Mouse (Mus musculus) cerebellum, adult 8-10 months (tissue): ENCODE results near the gene Gm49393.
"Not testable (repeated sequence)": the region's sequence is repeated elsewhere in the genome, so short reads cannot be mapped to it uniquely, and the experiment has no call there.

Experiments used
- DNase-seq: peaks from one replicate; pipeline ENCODE4 v3.0.0; 2022

Gm49393 gene

GRCm38 (mm10) chr13:60935490-60935889 is at the start of gene Gm49393:
TSS of gene Gm49393 (minus strand) at chr13:60935590.
- not testable (repeated sequence) for DNase-seq

- not testable (repeated sequence) for DNase-seq
Measured at GRCm38 (mm10) chr13:60972319-60972718, 36.9 kb upstream of the Gm49393 start.

- DNase-seq, result not testable (repeated sequence)
Measured at GRCm38 (mm10) chr13:60963985-60964384, 28.6 kb upstream of the Gm49393 start.

- no peak for DNase-seq
Measured at GRCm38 (mm10) chr13:60961706-60962105, 26.3 kb upstream of the Gm49393 start.

- not testable (repeated sequence) for DNase-seq
Measured at GRCm38 (mm10) chr13:60941884-60942283, 6.5 kb upstream of the Gm49393 start, which contains the start of gene Tpbpa. TSS of gene Tpbpa (minus strand) at chr13:60941984.

- DNase-seq, result no peak
Measured at GRCm38 (mm10) chr13:60936500-60936901, 1.1 kb upstream of the Gm49393 start, which contains the start of the genes Gm49391 and Ctla2a. TSS of gene Gm49391 (minus strand) at chr13:60936571. TSS of gene Ctla2a (minus strand) at chr13:60936625.

GRCm38 (mm10) chr13:60904780-60905179 is 30.6 kb downstream of the Gm49393 start, which contains the start of gene Tpbpb:
TSS of gene Tpbpb (minus strand) at chr13:60904880.
- DNase-seq, result not testable (repeated sequence)

- no peak for DNase-seq
Measured at GRCm38 (mm10) chr13:60897328-60897727, 38.1 kb downstream of the Gm49393 start, which contains the start of gene Ctla2b. TSS of gene Ctla2b (minus strand) at chr13:60897447.

- DNase-seq, result not testable (repeated sequence)
Measured at GRCm38 (mm10) chr13:60896794-60897193, 38.6 kb downstream of the Gm49393 start, which contains the start of gene Gm49392. TSS of gene Gm49392 (minus strand) at chr13:60896894.

- DNase-seq, result no peak
Measured at GRCm38 (mm10) chr13:60895406-60896160, 39.8 kb downstream of the Gm49393 start.

- no peak for DNase-seq
Measured at GRCm38 (mm10) chr13:60892301-60892700, 43.1 kb downstream of the Gm49393 start.

- no peak for DNase-seq
Measured at GRCm38 (mm10) chr13:60864281-60864680, 71.1 kb downstream of the Gm49393 start, which contains the start of gene 4930486L24Rik. TSS of gene 4930486L24Rik (minus strand) at chr13:60864475.

GRCm38 (mm10) chr13:60848241-60849120 is 86.9 kb downstream of the Gm49393 start:
- no peak for DNase-seq

- no peak for DNase-seq
Measured at GRCm38 (mm10) chr13:60843153-60843552, 92.2 kb downstream of the Gm49393 start.

GRCm38 (mm10) chr13:60842703-60843102 is 92.7 kb downstream of the Gm49393 start:
- no peak for DNase-seq

GRCm38 (mm10) chr13:60839353-60839902 is 96.0 kb downstream of the Gm49393 start:
- no peak for DNase-seq

GRCm38 (mm10) chr13:60826052-60826451 is 109.3 kb downstream of the Gm49393 start:
- DNase-seq, result no peak

- DNase-seq, result no peak
Measured at GRCm38 (mm10) chr13:60820486-60821175, 114.8 kb downstream of the Gm49393 start.

GRCm38 (mm10) chr13:60819469-60819868 is 115.9 kb downstream of the Gm49393 start:
- no peak for DNase-seq

GRCm38 (mm10) chr13:60813722-60814121 is 121.7 kb downstream of the Gm49393 start:
- DNase-seq, result no peak

GRCm38 (mm10) chr13:60812768-60813167 is 122.6 kb downstream of the Gm49393 start:
- no peak for DNase-seq

- no peak for DNase-seq
Measured at GRCm38 (mm10) chr13:60809690-60810089, 125.7 kb downstream of the Gm49393 start.
